Mouse (Mus musculus): ENCODE results near the gene Gnptg.

Gene Gnptg

GRCm38 (mm10) chr17:25188150-25189031 is 51.5 kb downstream of the Gnptg start, which contains the start of gene Unkl:
Gene Unkl (plus strand): TSS chr17:25188397.
- in situ Hi-C loops (cut with MboI), result no loop called here

- in situ Hi-C loops (cut with MboI), result no loop called here
Observed at GRCm38 (mm10) chr17:25187784-25188149, 52.2 kb downstream of the Gnptg start.

GRCm38 (mm10) chr17:25184961-25185360 is 55.0 kb downstream of the Gnptg start:
- in situ Hi-C loops (cut with MboI), result no loop called here

GRCm38 (mm10) chr17:25184129-25184691 is 55.7 kb downstream of the Gnptg start, which contains the start of gene BC003965:
Gene BC003965 (plus strand): TSS chr17:25184554.
- in situ Hi-C loops (cut with MboI), result no loop called here

All from mature B cell (primary cell).